Mouse (Mus musculus): Measurements from ENCODE around the gene Snrpd3. TPM values are rescaled to one million over a fixed set of nuclear protein-coding genes. Genes with fewer than 3 reads are reported as not detected.

Snrpd3 gene
- polyA plus RNA-seq, 1 experiment: 30.2 TPM

DNA sequence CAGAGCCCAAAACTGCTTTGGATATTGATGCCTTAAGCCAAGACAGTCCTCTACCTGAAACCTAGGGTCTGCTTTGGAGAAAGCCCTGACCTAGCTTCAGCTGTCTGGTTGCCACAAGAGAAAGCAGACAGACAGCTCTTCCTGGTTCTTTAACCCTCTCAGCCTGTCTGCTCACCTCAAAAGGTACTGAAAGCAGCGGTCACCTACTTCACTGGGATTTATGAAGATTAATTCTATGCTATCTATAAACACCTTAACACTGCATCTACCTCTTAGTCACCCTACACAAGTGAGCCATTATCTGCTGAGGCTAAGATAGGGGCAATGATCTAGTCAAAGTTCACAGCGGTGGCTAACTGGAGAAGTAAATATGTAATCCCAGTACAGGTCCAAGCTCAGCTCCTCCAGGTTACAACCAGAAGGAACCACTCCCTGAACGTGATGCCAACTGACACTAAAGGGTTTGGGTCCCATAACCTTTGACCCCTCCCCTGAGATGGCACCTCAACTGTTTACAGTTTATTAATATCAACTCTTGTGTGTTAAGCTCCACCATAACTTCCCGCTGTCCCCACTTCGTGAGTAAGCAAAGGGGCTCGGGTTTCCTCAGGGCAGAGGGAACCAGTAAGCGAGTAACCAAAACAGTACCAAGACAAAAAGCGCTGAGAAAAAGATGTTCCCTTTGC, 1.2 kb upstream of the Snrpd3 start:
- no peak for TF ChIP-seq GATA1 (IDR thresholded peaks at IDR 0.05; ENCODE audit: low read length)

DNA sequence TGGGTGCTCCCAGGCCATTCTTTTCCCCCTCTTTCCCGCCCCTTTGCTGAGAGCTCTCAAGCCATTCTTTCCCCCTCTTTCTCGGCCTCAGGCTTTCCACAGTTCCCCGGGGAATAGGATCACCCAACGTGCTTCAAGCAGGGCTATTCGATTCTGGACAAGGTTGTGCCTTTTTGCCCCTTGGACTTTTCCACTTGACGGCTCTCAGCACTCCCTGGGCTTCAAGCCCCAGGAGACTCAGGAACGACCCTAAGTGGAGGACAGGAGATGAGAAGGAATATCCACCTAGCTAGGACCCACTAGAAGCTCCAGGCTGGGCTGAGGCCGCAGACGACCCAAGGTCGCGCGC, 653 bp upstream of the Snrpd3 start:
- TF ChIP-seq GATA1 (IDR thresholded peaks at IDR 0.05; ENCODE audit: low read length): no peak

DNA sequence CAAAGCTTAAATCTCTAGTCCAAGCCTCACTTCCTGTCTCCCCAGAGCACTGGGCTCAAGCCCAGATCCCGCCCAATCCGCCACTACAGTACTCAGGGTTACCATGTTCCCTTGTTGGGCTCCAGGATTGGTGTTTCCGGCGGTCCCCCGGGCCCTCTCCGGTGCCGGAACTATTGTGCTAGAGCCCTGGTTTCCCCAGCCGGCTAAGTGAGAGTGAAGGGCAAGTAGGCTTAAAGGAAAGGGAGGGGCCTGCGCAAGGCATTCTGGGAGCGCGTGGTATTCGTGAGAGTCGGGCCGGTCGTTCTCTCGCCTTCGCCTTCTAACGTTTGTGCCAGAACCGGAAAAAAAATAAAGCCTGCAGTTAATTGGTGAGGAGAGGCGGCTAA, 400 bp downstream of the Snrpd3 start, which contains the start of gene Gucd1:
TSS of gene Gucd1 (minus strand) at position 215 of the 386 bp plus-strand sequence.
- no peak for TF ChIP-seq GATA1 (IDR thresholded peaks at IDR 0.05; ENCODE audit: low read length)

DNA sequence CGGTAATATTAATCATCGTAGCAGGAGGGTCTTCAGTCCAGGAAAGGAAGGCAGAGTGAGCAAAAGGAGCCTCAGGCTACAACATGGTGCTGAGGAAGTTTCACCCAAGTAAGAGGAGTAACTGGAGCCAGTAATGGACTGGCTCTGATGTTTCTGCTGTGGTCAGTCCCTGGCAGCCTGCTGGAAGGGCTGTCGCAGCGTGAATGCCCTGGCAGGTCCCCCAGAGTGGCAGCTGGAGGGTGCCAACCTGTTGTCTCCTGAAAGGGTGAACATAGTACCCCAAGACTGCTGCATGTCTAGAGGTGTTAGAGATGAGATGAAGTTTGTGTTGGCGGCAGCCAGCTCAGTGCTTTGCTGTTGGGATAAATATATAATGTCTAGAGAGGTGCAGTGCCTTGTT, 3.2 kb downstream of the Snrpd3 start:
- TF ChIP-seq GATA1 (IDR thresholded peaks at IDR 0.05; ENCODE audit: low read length): no peak

DNA sequence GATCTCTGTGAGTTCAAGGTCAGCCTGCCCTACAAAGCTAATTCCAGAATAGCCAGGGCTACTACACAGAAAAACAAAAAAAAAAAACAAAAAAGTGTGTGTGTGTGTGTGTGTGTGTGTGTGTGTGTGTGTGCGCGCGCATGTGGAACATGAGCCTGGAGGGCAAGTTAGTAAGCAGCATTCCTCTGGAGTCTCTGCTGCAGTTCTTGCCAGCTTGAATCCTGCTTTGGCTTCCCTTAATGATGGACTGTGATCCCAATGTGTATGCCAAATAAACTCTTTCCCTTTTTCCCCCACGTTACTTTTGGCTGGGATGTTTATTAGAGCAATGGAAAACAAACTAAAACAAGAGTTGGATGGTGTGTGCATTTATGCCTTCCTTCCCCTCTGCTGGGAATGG, 4.3 kb downstream of the Snrpd3 start:
- TF ChIP-seq GATA1 (IDR thresholded peaks at IDR 0.05; ENCODE audit: low read length): no peak

DNA sequence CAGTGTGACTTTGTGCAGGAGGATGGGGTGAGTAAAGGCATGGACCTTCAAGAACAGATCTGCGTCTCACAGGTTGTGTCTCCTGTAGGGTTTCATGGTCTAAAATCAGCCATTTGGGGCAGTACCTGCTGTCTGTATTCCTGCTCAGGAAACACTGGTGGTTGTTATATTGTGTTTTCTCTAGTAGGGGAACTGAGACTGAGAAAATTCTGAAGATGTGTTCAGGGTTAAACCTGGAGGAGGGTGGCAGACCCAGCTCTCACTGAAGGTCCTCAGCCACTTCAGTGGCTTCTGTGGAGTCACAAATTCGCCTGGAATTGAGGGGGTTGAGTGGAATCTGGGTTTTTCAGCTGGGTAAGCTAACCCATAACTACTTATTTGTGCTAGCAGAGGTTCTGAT, 13.0 kb downstream of the Snrpd3 start:
- no peak for TF ChIP-seq GATA1 (IDR thresholded peaks at IDR 0.05; ENCODE audit: low read length)

DNA sequence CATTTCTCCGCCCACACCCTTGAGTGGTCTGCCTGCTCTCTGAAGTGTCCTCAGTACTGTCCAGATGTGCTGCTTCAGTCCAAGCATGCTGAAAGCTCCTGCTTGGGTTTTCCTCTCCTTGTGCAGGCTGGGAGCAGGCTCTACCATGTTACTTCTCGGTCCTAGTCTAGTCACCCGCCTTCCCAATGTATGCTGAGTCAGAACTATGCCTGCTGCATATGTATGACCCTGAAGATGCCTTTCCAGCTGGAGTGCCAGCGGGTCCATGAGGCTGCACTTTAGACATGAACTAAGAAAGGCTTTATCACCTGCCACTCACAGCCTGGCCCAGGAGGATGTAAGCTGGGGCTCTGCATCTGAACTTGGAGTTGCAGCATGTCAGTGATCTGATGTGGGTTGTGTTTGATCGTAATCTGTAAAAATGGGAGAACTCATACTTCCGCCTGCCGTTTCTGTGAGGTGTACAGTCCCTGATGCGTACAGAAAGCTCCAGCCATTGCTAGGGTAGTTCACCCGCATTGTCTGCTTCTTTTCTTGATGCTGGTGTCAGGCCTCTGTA, 14.3 kb downstream of the Snrpd3 start:
- TF ChIP-seq GATA1 (IDR thresholded peaks at IDR 0.05; ENCODE audit: low read length): no peak

DNA sequence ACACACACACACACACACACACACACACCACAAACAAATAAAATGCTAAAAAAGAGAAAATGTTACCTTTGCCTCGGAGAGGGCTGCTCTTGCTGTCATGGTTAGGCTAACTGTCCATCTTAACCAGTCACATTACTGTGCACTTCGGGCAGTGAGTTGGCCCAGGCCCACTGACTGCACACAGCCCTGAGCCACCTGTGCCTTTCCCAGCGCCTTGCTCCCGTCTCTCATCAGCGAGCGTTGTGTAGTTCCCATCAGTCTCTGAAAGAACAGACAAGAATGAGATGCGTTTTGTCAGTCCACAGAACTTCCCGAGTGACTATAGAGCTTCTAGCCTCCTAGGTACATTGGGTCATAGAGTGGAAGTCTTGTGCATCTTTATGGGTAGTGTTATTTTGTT, 16.9 kb downstream of the Snrpd3 start:
- TF ChIP-seq GATA1 (IDR thresholded peaks at IDR 0.05; ENCODE audit: low read length): no peak

DNA sequence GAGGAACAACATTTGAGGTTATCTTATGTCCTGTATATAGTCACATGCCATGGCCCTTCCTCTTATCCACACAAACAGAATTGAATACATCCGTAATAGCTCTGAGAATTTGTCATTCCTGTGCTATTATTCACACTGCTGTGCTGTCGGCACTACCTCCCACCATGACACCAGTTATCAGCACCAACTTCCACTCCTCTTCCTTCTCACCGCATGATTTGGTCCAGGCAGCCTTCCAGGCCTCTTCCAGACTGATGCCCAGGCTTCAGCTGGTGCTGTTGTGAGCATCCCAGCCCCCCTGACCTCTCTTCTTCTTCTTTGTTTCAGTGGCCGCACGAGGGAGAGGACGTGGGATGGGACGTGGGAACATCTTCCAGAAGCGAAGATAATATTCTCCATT, 17.6 kb downstream of the Snrpd3 start:
- no peak for TF ChIP-seq GATA1 (IDR thresholded peaks at IDR 0.05; ENCODE audit: low read length)

DNA sequence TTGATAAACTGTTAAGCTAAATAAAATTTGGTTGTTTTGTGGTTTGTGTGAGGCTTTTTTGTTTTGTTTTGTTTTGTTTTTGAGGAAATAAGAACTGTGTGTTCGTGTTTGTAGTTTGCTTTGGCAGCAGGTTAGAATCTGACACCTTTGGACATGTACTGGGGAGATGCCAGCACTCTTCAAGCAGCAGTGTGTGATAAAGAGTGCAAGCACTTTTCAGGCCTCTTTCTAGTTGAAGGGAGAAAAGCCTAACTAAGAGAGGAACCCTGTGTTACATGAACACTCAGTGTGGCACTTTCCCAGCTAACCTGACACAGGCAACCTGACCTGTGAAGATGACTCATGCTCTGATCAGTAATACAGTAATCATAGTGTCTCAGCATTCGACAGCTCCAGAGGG, 18.1 kb downstream of the Snrpd3 start:
- no peak for TF ChIP-seq GATA1 (IDR thresholded peaks at IDR 0.05; ENCODE audit: low read length)

DNA sequence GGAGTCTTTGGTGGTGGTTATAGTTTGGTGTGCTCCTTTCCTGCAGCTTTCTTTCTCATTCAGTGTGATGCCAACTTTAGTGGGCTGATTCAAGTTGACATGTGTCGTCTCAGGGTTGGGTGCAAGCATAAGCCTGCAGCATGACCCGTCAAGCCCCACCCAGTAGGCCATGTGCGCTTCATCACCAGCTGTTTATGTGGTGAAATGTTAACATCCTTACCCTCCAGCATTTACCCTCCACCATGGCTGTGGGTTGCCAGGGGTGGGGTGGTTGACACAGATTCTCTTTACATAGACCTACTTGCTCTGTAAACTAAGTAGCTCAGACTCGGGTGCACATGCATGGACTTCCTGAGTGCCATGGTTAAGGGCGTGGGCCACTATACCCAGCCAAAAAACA, 18.8 kb downstream of the Snrpd3 start:
- TF ChIP-seq GATA1 (IDR thresholded peaks at IDR 0.05; ENCODE audit: low read length): no peak

DNA sequence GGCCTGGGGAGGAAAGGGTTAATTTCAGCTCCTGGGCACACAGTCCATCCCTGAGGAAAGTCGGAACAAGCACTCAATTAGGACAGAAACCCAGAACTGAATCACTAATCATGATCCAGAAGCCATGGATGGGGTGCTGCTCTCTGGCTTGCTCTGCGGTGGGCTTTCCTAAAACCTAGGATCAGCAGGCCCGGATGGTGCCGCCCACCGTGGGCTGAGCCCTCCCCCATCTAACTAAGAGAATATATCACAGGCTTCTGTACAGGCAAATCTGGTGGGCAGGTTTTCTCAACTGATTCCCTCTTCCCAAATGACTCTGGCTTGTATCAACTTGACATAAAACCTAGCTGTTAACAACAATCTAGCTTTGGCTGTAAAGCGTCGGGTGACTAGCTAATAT, 30.6 kb downstream of the Snrpd3 start:
- no peak for TF ChIP-seq GATA1 (IDR thresholded peaks at IDR 0.05; ENCODE audit: low read length)

DNA sequence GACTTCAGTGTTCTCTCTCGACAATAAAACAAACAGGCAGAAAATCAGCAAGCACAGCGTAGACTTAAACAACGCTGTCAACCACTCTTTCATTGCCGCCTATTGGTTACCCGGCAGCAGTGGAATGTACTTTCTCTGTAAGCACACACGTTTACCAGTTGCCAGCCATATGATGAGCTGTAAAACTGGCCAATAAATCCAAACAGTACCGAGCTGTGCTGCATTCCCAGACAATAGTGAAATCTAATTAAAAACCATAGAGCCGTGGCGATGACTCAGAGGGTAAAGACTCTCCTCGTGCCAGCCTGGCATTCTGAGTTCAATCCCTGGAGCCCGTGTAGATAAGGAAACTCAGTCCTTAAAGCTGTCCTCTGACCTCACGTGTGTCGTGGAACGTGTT, 31.1 kb downstream of the Snrpd3 start:
- TF ChIP-seq GATA1 (IDR thresholded peaks at IDR 0.05; ENCODE audit: low read length): no peak

DNA sequence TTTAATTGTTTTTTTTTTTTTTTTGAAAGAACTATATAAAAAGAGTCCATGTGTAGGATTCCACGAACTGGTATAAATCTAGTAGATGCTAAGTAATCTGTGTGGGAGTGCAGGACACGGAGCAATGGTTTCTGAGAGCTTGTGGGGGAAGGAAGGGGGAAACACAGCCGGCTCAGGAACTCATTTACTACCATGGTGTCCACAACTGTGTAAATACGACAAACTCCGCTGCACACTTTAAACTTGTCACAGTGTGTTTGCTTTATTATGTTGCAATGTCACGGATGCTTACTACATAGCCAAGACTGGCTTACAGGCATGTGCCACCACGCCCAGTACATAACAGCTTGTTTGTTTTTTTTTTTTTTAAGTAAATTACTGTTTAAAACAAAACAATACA, 32.5 kb downstream of the Snrpd3 start:
- TF ChIP-seq GATA1 (IDR thresholded peaks at IDR 0.05; ENCODE audit: low read length): no peak

DNA sequence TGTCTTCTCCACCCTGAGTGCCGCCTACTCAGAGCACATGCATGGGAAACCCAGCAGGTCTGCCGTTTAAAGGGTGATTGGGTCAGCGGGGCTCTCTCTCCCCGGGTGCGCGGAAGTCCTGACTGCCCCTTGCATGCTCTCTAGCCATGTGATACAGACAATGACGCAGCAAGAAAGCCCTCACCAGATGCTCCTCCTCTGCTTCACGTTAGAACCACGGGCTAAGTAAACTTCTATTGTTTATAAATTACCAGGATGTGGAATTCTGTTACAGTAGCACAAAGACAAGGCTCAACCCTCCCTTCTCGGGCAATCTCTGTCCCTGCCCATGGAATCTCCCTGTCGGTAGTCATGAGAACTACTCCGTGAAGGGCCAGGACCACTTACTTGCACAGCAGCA, 33.8 kb downstream of the Snrpd3 start:
- TF ChIP-seq GATA1 (IDR thresholded peaks at IDR 0.05; ENCODE audit: low read length): no peak

DNA sequence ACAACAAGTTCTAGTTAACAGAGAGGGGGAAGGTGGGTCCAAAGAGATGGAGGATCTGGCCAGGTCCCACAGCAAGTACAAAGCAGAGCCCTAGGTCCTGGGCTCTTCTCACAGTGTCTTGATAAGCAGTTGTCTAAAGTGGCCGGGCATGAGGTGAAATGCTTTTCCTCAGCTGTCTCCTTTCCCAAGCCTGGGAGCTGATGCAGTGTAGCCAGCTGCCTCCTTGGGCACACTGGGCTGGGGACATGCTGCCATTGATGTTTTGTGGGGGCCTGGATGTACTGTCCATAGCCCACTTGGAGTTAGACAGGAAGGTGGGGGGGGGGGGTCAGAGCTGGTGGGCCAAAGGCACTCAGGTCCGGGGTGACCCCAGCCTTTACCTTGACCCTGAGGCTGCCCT, 34.8 kb downstream of the Snrpd3 start:
- TF ChIP-seq GATA1 (IDR thresholded peaks at IDR 0.05; ENCODE audit: low read length): no peak

DNA sequence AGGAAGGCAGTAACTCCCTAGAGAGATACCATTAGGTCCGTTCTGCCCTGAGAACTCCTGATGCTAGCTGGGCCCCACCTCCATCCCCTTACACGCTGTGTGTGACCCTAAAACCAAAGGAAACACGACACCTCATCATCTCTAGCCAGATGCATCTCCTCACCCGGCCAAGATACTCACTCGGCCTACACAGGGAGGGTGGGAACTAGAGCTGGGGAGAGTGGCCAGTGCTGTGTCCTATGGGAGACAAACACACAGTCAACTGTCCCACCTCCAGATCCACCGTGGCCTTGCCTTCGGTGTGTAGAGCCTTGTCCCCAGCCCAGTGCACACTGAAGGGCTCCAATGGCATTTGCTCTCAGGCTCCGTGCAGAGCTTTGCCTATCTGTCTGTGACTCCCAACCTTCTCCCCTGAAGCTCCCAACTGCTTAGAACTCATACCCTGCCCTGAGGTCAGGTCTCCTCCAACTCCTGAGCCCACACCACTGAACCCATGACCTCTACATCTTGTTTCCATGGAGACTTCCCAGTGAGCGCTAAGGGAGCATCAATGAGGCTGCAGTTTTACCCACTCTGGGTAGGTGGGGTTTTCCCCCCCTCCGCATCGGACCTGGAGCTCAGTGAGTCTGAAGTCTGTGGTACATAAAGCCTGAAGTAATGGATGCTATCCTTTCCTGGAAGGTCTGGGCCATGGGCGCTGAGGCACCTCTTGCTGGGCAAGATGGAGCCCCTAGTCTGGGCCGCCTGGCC, 35.5 kb downstream of the Snrpd3 start:
- no peak for TF ChIP-seq GATA1 (IDR thresholded peaks at IDR 0.05; ENCODE audit: low read length)

Data from G1E-ER4 (cell line).